Mouse (Mus musculus) kidney, adult 18-20 months (tissue): ENCODE data around the gene Rbm38.

Experiments used
- DNase-seq: peaks from one replicate; pipeline ENCODE4 v3.0.0; 2021

The Rbm38 gene

DNA sequence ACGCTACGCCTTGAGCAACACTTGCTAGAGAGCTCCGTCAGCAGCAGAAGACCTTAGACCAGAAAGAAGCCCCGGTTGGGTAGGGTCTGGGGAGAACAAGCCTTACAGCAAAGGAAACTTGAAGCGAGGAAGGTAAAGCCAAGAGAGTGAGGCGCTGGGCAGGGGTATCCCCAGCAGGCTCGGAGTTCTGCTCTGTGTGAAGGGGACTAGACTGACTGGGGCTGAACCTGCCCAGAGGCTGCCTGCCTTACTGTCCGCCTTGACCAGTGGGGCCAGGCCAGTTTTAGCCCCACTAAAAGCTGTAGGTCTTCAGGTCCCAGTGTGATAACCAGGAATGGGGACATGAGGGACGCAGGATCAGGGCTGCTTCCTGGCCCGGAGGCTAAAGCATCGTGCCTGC, at the start of gene Rbm38:
Rbm38 (plus strand) TSS at position 69 of the 400 bp plus-strand sequence.
- DNase-seq: no peak

DNA sequence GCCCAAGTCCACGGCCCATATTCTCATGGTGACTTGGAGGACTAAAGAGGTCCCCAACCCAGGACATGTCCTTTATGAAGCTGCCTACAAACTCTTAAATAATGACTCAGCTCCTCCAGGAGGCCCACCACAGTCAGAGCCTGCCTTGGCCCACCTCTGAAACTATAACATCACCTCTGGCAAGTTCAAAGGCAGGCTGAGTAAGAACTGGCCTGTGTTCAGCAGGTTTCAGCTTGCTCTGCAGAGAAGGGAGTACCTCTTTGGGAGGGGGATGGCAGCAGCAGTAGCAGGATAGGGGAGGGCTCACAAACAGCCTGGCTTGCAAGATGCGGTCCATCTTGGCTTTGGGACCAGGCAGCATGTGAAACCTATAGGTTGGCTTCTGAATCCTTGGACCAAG, 48.4 kb upstream of the Rbm38 start:
- DNase-seq: no peak

DNA sequence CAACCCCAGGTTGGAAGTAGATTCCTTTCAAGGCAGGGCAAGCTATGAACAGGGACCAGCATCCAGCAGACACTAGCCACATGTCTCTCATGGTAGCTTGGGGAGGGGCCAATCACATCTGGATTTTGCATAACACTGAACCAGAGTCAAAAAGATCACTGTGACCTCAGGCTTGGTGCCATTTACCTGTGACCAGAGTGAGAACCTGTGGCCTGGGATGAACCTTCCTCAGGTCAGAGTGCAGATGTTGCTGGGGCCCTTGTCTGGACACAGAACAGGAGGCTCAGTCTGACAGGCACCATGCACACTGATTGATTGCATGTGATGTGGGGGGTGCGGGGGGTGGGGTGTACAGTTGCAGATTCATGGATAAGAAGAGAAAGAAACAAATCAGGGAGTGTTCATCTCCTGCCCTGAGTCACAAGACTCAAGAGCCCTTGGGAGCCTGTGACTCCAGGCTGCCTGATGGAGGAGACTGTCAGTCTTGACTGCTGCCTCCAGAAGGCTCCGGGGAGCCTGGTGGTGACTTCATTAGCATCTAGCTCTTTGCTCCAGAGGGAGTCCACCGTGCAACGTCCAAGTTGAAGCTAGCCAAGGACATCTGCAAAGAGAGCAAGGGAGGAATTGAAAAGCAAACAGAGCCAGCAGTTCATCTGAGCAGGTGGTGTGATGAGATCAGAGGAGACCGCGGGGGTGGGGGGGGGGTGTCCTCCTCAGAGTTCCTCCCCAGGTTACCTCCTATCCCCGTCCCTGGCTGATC, 46.3 kb upstream of the Rbm38 start:
- DNase-seq: no peak

DNA sequence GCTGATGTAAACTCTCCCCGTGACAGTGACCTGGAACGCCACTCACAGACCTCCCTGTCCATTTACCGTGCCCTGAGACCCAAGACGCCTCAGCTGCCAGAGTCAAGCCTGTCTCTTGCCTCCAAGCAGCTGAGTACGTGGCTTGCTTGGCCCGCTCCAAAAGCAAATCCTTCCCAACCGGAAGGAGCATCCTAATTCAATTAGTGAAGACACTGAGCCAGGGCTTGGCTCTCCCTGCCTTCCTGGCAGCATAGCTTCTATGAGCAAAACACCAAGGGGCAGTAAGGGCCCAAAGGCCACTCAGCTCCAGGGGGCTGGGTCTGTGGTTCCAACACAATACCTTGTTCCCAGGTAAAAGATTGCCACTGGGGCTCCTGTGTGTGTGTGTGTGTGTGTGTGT, 45.6 kb upstream of the Rbm38 start:
- DNase-seq: no peak

DNA sequence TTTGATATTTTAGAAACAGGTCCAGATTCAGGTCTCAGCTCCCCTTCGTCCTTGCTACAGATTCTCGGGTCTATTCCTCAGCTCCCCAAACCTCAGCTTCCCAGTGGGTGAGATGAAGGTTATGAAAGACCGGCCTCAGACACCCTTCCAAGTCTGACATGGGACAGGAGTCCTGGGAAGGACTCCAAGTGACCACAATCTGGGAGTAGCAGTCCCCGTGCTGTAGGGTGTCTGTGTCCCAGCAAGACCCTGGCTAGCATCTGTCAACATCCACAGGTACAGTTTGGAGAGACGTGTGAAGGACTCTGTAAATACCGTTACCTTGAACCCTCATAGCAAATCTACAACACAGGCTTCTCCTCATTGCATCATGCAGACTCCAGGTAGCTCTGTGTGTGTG, 45.1 kb upstream of the Rbm38 start:
- no peak for DNase-seq

DNA sequence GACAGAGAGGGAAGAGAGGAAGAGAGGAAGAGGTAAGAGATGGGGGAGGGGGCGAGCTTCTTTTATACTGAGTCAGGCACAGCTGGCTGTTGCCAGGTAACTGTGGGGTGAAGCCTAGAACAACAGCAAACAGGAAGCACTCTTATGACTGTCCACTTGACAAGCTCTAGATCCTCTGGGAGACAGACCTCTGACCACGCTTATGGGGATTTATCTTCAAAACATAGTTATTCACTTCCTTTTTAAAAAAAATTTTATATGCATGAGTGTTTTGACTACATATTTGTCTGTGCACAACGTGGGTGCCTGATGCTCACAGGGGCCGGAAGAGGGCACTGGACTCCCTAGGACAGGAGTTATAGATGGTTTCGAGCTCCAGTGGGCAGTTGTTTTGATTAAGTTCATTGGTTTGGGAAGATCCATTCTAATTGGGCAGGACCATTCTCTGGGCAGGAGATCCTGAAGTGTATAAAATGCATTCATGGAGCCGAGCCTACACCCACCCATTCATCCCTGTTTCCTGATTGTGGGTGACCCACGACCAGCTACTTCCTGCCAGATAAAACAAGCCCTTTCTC, 43.5 kb upstream of the Rbm38 start:
- DNase-seq: no peak

DNA sequence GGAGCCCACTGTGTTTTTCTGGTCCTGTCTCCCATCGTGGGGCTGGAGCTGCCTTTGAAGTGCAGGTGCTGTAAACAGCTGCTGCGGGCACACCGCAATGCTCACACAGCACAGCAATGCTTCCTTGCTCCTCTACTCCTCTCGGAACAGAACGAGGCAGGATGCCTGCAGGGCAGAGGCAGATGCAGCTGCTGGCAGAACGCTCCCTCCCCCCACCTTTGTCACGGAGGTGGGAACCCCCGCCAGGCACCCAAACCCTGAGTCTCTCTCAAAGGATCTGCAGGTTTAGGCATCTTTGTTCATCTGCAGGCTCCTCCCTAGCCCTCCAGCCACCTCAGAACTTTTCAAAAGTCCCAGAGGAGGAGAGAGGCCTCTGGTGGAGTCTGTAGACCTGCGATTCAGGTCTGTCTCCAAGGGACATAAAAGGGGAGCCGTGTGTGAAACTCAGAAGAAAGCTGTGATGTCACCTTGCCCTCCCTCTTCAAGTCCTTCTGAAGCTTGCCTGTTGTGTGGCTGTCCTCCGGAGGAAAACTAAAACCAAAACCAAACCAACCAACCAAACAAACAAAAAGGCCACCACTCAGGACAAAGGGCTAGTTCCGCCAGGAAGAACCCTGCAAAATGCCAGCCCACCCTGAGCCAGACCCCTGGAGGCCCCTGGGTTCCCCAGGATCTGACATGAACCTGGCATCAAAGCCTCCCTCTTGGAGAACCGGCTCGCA, 42.7 kb upstream of the Rbm38 start, which contains the start of gene Spo11:
Spo11 (plus strand) TSS at position 292 of the 722 bp plus-strand sequence.
- no peak for DNase-seq

DNA sequence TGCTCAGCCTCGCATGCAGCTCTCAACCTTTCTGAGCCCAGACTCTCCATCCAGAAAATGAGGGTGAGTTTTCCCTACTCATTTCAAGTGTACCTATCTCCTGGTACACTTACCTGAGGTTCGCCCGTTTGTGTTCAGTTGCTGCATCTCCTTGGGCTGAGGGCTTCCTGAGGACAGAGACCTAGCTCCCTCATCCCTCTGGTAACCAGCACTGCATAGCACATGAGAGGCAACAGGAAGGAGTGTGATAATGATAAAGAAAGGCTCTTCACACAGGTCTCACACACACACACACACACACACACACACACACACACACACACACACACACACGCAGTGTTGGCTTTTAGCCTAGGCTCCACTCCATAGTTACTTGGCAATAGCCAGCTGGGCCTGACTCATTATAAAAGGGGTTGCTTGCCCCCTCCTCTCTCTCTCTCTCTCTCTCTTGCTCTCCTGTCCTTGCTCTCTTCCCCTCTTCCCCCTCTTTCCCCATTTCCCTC, 42.1 kb upstream of the Rbm38 start:
- no peak for DNase-seq

DNA sequence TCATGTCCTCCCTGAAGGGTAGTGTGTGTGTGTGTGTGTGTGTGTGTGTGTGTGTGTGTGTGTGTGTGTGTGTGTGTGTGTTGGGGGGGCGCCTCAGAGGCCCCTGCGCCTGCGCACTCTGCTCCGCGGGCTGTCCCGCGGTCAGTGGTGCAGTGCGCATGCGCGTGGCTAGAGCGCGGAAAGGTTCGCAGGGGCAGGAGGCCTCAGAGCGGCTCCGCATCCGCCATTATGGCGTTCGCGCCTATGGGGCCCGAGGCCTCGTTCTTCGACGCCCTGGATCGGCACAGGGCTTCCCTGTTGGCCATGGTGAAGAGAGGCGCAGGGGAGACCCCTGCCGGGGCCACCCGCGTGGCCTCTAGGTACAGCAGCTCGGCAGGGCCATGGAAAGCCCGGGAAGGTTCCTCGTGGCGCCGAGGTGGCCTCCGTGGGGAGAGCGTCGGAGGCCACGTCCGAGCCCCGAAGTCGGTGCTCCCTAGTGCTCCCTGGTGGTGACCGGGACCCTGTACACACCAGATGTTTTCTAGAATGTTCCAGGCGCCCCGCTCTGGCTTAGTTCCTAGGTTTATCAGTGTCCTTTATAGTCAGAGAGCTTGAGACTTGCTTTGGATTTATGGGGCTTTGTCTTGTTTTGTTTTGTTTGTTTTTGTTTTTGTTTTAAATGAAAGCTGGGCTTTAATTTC, 40.5 kb upstream of the Rbm38 start:
- no peak for DNase-seq

DNA sequence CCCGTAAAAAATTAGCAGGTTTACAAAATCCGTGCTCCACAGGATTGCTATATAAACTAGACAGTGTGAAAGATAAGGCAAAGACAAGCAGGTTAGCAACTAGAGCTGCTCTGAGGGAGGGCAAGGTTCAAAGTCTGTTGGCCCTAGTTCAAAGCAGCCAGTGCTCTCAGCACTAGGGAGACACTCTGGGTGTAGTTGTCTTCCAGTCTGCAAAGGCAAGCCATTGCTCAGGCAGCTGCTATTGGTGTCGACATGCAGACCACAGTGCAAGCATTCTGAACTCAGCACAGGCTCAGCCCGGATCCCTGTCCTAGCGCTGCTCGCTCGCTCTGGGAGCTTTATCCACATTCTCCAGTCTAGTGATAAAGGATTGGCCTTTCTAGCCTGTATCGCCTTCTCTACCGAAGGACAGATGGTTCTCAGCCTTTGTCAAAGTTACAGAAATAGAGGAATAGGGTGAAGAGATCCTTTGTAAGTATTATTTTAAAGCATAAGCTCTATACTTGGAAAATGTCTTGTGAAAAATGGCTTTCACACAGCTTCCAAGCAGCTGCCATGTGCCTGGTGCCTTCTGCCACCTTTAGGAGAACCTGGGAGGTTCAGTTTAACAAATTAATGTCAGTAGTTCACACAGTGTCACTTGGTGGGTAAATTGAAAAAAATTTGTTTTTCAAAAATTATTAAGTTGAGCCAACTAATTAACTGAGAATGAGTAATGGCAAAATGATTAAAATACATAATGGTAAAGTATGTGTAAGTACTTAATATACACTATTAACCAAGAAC, 37.3 kb upstream of the Rbm38 start:
- peak; percentile 78 for DNase-seq

DNA sequence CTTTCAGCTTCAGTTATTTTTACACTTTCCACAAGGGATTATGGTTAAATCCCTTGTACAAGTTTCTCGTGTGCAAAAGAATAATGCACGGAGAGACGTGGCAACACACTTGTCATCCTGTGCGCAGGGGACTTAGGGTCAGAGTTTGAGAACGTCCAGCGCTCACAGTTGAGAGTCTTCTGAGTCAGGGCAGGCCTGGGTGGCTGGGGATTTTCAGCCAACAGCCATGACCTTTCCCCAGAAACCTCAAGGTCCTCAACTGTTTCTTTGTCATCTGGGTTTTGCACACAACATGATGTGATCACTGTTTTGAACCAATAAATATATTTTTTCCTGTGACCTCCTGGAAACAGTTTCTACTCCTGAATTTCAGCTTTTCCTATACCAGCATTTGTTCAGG, 30.1 kb upstream of the Rbm38 start:
- no peak for DNase-seq

DNA sequence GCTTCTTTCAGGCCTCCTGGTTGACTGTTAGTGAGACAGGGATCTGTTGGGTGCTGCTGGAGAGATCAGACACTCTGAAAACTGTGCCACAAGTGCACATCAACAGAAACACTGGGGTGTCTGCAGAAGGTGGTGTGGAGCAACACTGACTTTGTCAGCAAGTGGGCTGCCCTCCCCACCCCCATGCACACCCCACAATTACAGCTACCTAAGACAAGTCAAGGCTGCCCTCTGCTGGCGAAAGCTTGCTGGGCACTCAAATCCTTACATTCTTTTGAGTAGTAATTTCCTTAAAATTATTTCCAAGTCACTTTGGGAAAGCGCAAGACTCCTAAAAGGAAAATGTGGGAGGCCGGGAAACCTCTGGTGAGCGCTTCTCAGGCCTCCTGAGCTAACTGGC, 24.1 kb upstream of the Rbm38 start:
- DNase-seq: peak; percentile 84

DNA sequence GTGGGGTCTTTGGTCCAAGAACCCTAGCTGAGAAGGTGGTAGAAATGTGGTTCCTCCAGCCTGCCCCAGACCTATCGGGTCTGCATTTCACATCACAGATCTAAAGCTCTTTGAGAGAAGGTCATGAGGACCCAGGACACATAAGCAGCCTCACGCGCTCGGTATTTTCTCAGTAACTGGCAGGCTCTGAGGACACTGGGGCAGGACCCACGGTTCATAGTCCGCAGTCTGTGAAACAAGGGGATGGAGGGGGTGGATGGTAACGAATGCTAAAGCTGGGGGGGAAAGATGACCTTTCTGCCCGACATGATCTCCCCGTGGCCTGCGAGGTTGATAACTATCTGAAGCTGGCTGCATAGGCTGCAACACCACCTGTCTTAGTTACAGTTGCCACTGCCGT, 22.6 kb upstream of the Rbm38 start:
- DNase-seq: no peak

DNA sequence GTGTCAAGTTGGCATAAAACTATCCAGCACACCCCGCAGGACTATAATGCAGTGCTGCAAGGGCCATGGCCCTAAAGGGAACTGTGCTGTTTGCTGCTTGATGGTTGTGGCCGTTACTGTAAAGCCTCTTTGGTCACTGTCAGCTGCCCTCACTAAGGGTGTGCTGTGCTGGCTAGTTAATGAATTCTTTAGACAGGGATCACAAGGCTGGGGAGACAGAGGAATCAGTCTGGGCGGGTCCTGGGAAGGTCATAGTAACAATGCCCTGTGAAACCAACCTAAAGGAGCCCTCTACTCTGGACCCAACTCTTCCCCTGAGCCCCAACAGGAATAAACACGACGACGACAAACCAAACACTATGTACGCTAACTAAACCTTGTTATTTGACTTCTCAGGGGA, 21.8 kb upstream of the Rbm38 start:
- no peak for DNase-seq

DNA sequence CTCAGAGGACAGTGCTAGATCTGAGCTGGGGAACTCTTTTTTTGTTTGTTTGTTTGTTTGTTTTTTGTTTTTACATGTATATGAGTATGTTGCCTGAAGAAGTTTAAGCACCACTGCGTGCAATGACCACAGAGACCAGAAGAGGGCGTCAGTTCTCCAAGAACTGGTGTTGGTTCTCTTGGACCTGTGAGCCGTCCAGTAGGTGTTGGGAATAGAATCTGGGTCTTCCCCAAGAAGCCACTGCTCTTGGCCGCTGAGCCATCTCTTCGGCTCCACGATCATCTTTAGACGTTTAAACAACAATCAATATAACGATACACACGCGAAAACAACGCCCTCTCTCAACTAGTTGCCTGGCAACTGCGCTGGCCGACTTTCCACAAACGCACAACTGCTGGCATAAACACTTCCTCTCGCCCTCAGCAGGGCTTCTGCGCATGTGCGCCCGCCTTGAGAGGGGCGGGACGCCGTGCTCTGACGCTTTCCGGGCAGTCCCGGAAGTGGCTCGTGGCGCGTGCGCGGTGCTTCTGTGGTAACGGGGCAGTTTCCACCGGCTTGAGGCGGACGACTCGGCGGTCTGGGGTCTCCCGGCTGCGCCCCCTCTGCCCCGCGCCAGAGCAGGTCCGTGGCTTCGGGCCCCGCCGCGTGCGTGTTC, 20.5 kb upstream of the Rbm38 start, which contains the start of gene Rae1:
Rae1 (plus strand) TSS at position 488 of the 655 bp plus-strand sequence.
- peak; percentile 99 for DNase-seq

DNA sequence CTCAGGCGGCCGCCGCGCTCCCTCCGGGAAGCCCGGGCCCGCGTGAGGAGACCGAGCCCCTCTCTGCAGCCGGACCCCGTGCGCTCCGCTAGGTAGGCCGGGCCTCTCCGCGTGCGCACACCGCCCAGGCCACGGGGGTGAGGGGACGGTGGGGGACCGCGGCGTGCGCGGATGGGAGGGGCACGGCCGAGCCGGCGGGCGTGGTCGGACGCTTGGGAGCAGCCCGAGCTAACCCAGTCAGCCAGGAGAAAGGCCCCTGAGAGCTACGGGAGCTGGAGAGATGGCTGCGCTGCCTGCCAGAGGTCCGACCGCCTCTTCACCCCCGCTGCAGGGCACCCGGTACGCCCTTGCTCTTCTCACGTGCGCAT, 20.0 kb upstream of the Rbm38 start:
- DNase-seq: no peak

DNA sequence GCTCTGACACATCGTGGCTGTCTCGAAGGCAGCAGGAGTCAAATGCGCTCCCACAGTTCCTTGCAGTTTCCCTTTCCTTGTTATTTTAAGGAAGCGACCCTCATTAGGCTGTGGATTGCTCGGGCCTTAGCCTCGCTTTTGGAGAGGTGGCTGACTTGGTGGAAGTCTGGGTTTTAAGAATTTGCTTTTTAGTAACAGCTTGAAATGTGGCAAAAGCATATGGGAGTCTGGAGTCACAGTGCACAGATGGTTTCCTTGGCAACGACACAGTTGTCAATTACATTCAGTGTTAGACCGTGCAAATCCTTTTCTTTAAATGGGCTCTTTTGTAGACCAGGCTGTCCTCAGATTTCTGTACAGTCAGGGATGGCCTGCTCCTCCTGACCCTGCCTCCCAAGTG, 19.4 kb upstream of the Rbm38 start:
- no peak for DNase-seq

DNA sequence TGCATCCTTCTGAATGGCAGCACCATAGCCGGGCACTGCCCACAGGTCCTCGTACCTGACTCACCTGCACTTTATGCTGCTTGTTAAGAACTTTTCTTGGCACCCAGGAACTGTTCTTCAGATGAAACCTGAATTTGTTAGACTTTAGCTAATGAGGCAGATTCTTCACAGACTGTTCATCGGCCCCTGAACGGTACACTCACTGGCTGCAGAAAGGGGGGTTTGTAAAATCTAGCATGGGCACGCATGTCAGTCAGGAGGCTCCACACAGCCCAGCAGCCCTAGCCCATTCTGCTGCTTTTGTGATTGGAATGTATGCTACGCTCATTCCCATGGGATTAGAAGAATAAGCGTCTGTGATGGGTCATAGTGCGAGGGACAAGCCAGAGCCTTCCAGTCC, 16.6 kb upstream of the Rbm38 start:
- DNase-seq: no peak

DNA sequence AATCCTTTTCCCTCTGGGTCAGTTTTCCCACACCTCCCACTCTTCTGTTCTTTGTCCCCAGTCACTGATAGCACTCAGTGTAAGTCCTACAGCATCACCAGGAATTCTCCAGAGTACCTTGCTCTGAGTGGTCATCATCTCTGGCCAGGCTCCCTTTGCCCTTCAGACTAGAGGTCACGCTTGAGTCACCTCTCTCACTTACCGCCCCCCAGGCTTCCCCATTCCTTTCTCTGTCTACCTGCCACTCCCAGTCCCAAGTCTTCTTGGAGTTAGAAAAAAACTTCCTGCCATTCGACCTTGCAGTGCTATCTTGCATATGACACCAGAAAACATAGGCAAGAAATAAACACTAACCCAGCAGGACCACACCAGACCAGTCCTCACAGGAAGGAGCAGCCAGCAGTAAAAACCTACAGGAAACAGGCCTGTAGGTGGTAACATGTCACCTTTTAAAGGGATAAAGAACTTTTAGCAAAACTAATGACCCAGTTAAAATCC, 10.0 kb upstream of the Rbm38 start:
- DNase-seq: no peak

DNA sequence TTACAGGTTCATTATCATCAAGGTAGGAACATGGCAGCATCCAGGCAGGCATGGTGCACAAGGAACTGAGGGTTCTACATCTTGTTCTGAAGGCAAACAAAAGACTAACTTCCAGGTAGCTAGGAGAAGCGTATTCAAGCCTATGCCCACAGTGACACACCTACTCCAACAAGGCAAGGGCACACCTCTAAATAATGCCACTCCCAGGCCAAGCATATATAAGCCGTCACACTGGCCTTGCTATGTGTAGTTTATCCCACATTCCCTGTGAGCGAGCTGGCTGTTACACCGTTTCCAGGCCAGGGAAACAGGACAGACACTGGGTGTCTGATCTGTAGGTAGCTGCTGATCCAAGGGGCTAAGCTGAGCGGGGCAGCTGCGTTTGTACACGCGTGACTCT, 8.9 kb upstream of the Rbm38 start:
- DNase-seq: no peak

DNA sequence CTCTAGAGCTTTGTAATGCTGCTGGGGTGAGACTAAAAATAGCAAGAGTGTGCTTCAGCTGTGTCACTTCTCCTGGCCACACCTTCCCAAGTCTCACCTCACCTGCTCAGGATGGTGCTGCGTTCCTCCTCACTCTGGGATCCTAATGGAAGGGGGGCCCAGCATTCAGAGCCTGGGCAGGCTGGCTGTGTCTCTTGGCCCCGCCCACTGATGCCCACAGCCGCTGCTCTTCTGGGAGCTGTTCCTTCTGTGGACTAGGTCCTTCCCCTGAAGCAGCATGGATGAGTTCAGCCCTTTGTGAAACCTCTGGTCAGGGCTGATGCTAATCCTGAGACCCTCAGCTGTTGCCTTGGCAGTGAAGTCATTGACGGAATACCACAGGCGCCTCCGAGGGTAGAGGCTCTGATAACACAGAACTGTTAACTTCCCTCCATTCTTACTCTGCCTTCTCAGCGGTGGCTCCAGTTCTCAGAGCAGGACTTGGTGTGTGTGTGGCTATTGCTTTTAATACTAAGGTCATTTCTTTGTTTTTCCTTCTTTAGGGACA, 5.5 kb upstream of the Rbm38 start:
- DNase-seq: no peak
